Comparison of ENCODE assay signal across 9 mouse cellular contexts in the genomic region with DNA sequence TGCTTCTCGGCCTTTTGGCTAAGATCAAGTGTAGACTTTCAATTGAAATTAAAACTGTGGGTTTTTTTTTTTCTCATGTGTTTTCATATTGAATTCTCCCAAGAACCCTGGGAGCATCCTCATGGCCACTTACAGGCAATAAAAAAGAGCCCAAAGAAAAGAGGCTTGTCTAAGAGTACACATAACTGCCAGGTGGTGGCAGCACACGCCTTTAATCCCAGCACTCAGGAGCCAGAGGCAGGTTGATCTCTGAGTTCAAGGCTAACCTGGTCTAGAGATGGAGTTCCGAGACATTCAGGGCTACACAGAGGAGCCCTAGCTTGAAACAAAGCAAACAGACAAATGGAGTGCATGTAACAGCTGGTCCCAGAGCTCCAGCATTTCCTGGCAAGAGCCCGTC. TPM values are rescaled to one million over a fixed set of nuclear protein-coding genes. Genes with fewer than 3 reads are reported as not detected.
DNase-seq lines count a peak whose midpoint lies in the region; ATAC-seq and TF ChIP-seq lines count a peak whose summit lies in the region.
"Had no signal": no experiment of that assay in that cellular context is flagged by ENCODE, and none has a peak within 500 bp of the region (broad histone marks: within the 10 kb centered on the region; RNA-seq: fewer than 3 reads in every experiment).

No protein-coding gene starts in this region.

- no peaks in the 10 kb centered on the region for H3K27me3 ChIP-seq in forebrain, embryonic 13.5 days
- H3K27me3 ChIP-seq: neural tube, embryonic 12.5 days had no signal

- DNase-seq in adrenal gland, postnatal 10 days = peak; percentile 36
- no peak for DNase-seq in adrenal gland, adult 18-20 months (ENCODE audit: low spot score in 2 of 2)
- DNase-seq in left cerebral cortex, adult 2 months (ENCODE audit: extremely low spot score in 1 of 2, low spot score in 2 of 2) = no peak
- no peak for DNase-seq in left cerebral cortex, adult 9 months (ENCODE audit: low spot score in 2 of 2)
- no peak for DNase-seq in frontal cortex, postnatal 25 days (ENCODE audit: low spot score in 2 of 2)

- no peaks in the 10 kb centered on the region for H3K9me3 ChIP-seq in forebrain, embryonic 13.5 days (replicated peaks)
- H3K9me3 ChIP-seq: neural tube, embryonic 12.5 days had no signal

- ATAC-seq in activated CD4-positive, CD25-positive, alpha-beta regulatory T cell, adult 4 months = peak; percentile 43
- peak; percentile 63; the same call in 1 of the 2 replicates for ATAC-seq in megakaryocyte, adult 5-6 weeks (ENCODE audit: poor library complexity, severe bottlenecking)
- ATAC-seq in forebrain, embryonic 13.5 days = no peak

- H3K4me1 ChIP-seq in forebrain, embryonic 13.5 days = peaks cover 4% of the 10 kb centered on the region; the same call in 1 of the 2 replicates
- H3K4me1 ChIP-seq: neural tube, embryonic 12.5 days had no signal

- no peaks in the 10 kb centered on the region for H3K36me3 ChIP-seq in forebrain, embryonic 13.5 days (ENCODE audit: poor library complexity, severe bottlenecking)
- H3K36me3 ChIP-seq: neural tube, embryonic 12.5 days had no signal

- H3K4me3 ChIP-seq in left cerebral cortex, adult 2 months = no peak overlapping the region
- no peak overlapping the region for H3K4me3 ChIP-seq in forebrain, embryonic 13.5 days
- H3K4me3 ChIP-seq: neural tube, embryonic 12.5 days had no signal

- no peak overlapping the region for H3K27ac ChIP-seq in left cerebral cortex, adult 2 months
- H3K27ac ChIP-seq in forebrain, embryonic 13.5 days = no peak overlapping the region
- H3K27ac ChIP-seq: neural tube, embryonic 12.5 days had no signal

- H3K4me2 ChIP-seq in forebrain, embryonic 13.5 days = no peak overlapping the region
- H3K4me2 ChIP-seq: neural tube, embryonic 12.5 days had no signal

- H3K9ac ChIP-seq in forebrain, embryonic 13.5 days = no peak overlapping the region
- H3K9ac ChIP-seq: neural tube, embryonic 12.5 days had no signal

- intact Hi-C loops in left cerebral cortex, adult 2 months (cut with DNase I) = loop anchor here (2.0 kb wide), 1 partner anchor 45 kb away; no protein-coding TSS in a partner anchor

- peak; percentile 63 for TF ChIP-seq CTCF in left cerebral cortex, adult 2 months (IDR thresholded peaks at IDR 0.05)

- WGBS in forebrain, embryonic 13.5 days = 77% methylated on average over 4 of the region's 4 CpGs

RNA-seq across cellular contexts. Expression of a gene that starts 14.5 kb away (rescaled TPM):
- total RNA-seq in adrenal gland, postnatal 10 days (2021) = 1 to 10 TPM; 3.3 to 4.5 TPM
- total RNA-seq in adrenal gland, adult 18-20 months (2021) = 1 to 10 TPM; 3.1 to 3.7 TPM
- 100 to 1,000 TPM; 216 to 221 TPM for total RNA-seq in left cerebral cortex, adult 2 months (2021)
- under 1 TPM in 1 of 2 experiments, not detected in 1; 0.24 TPM for polyA plus RNA-seq in activated CD4-positive, CD25-positive, alpha-beta regulatory T cell, adult 4 months (2017; shearing (Covaris generic))
- not detected in 2 replicates for total RNA-seq in megakaryocyte, adult 5-6 weeks (2015)
- total RNA-seq in megakaryocyte, adult 5-6 weeks (2017) = not detected in 2 replicates
- polyA plus RNA-seq in forebrain, embryonic 13.5 days (2015; fragmentation: Nextera tagmentation; extraction: Ambion mirVana) = 14.4 and 16.1 TPM in 2 replicates

RNA-seq across cellular contexts. Expression of a gene that starts 43.5 kb away (rescaled TPM):
- total RNA-seq in adrenal gland, postnatal 10 days (2021) = 10 to 100 TPM; 28.6 to 29.5 TPM
- 10 to 100 TPM; 42.8 to 55.6 TPM for total RNA-seq in adrenal gland, adult 18-20 months (2021)
- 1 to 10 TPM; 3.4 to 3.5 TPM for total RNA-seq in left cerebral cortex, adult 2 months (2021)
- 10 to 100 TPM; 57.5 to 62.0 TPM for polyA plus RNA-seq in activated CD4-positive, CD25-positive, alpha-beta regulatory T cell, adult 4 months (2017; shearing (Covaris generic))
- total RNA-seq in megakaryocyte, adult 5-6 weeks (2015) = 98.6 and 105 TPM in 2 replicates
- 156 and 174 TPM in 2 replicates for total RNA-seq in megakaryocyte, adult 5-6 weeks (2017)
- polyA plus RNA-seq in forebrain, embryonic 13.5 days (2015; fragmentation: Nextera tagmentation; extraction: Ambion mirVana) = 2.0 and 2.4 TPM in 2 replicates

RNA-seq across cellular contexts. Expression of a gene that starts 49.7 kb away (rescaled TPM):
- total RNA-seq in adrenal gland, postnatal 10 days (2021) = 10 to 100 TPM; 36.9 to 45.3 TPM
- total RNA-seq in adrenal gland, adult 18-20 months (2021) = 1 to 10 TPM; 7.9 to 9.9 TPM
- 10 to 100 TPM in 1 of 2 experiments, 1 to 10 TPM in 1; 9.6 to 10.7 TPM for total RNA-seq in left cerebral cortex, adult 2 months (2021)
- polyA plus RNA-seq in activated CD4-positive, CD25-positive, alpha-beta regulatory T cell, adult 4 months (2017; shearing (Covaris generic)) = 100 to 1,000 TPM; 116 to 135 TPM
- total RNA-seq in megakaryocyte, adult 5-6 weeks (2015) = 1.7 and 5.3 TPM in 2 replicates
- total RNA-seq in megakaryocyte, adult 5-6 weeks (2017) = 0.40 and 0.45 TPM in 2 replicates
- polyA plus RNA-seq in forebrain, embryonic 13.5 days (2015; fragmentation: Nextera tagmentation; extraction: Ambion mirVana) = 6.2 and 7.3 TPM in 2 replicates

Comparison
In these comparisons a context has a peak if more than half of its experiments do, and no peak if none do; other contexts are left out.
1. RNA of a gene that starts 14.5 kb away (total RNA-seq): 216 to 221 TPM in left cerebral cortex, adult 2 months; 3.3 to 4.5 TPM in adrenal gland, postnatal 10 days, 3.1 to 3.7 TPM in adrenal gland, adult 18-20 months and not detected in megakaryocyte, adult 5-6 weeks; every median in the first group is over 10 times any median in the second.
2. RNA of a gene that starts 43.5 kb away (total RNA-seq): 98.6 to 174 TPM in megakaryocyte, adult 5-6 weeks, 42.8 to 55.6 TPM in adrenal gland, adult 18-20 months and 28.6 to 29.5 TPM in adrenal gland, postnatal 10 days; 3.4 to 3.5 TPM in left cerebral cortex, adult 2 months; every median in the first group is over 4 times any median in the second.